Mouse (Mus musculus) bone marrow, adult 2 months (tissue): ENCODE data around the gene Ttll8. TPM values are rescaled to one million over a fixed set of nuclear protein-coding genes. Genes with fewer than 3 reads are reported as not detected.

Experiments used
- H3K27ac ChIP-seq: fragments of 200-500 bp; 2 replicates; pipeline ENCODE4 v1.5.1; 2012; ENCODE audit warnings: low read depth, mild to moderate bottlenecking, control low read depth, inconsistent platforms, low read length; ENCODE audit not compliant: control insufficient read depth, poor library complexity, insufficient read depth
- H3K4me1 ChIP-seq: fragments of 200-500 bp; 2 replicates; pipeline ENCODE4 v1.6.1; 2011; ENCODE audit warnings: low read length; ENCODE audit not compliant: control insufficient read depth, insufficient read depth
- H3K4me3 ChIP-seq: fragments of 200-500 bp; replicated peaks from 2 replicates; pipeline ENCODE3; 2011; ENCODE audit warnings: mild to moderate bottlenecking, low read depth, low read length, control low read depth; ENCODE audit not compliant: control insufficient read depth
- CTCF ChIP-seq: fragments of 200-500 bp; IDR thresholded peaks from 2 replicates; pipeline ENCODE4 v1.5.1; 2011; ENCODE audit warnings: low read length, control low read depth; ENCODE audit not compliant: control insufficient read depth, insufficient read depth
- POLR2A ChIP-seq: fragments of 200-500 bp; IDR thresholded peaks from 2 replicates; pipeline ENCODE4 v1.6.1; 2011; ENCODE audit warnings: low read depth, mild to moderate bottlenecking, control low read depth, low read length, borderline replicate concordance; ENCODE audit not compliant: control insufficient read depth
- WGBS: fragments of 180-500 bp; shearing (Covaris S2); methylation state at CpG from one replicate; pipeline ENCODE4 v1.1.7; 2018; 5-methylcytosine and 5-hydroxymethylcytosine counted together
- polyA plus RNA-seq: library from polyadenylated mRNA; stranded (reverse); fragments of >200 nt; gene quantifications from 2 replicates; pipeline ENCODE4 v1.2.4, GENCODE M21; 2011; ENCODE audit warnings: low replicate concordance; ENCODE audit not compliant: missing spikeins, insufficient read depth, insufficient read length

Ttll8 gene
- polyA plus RNA-seq, 1 experiment: not detected

DNA sequence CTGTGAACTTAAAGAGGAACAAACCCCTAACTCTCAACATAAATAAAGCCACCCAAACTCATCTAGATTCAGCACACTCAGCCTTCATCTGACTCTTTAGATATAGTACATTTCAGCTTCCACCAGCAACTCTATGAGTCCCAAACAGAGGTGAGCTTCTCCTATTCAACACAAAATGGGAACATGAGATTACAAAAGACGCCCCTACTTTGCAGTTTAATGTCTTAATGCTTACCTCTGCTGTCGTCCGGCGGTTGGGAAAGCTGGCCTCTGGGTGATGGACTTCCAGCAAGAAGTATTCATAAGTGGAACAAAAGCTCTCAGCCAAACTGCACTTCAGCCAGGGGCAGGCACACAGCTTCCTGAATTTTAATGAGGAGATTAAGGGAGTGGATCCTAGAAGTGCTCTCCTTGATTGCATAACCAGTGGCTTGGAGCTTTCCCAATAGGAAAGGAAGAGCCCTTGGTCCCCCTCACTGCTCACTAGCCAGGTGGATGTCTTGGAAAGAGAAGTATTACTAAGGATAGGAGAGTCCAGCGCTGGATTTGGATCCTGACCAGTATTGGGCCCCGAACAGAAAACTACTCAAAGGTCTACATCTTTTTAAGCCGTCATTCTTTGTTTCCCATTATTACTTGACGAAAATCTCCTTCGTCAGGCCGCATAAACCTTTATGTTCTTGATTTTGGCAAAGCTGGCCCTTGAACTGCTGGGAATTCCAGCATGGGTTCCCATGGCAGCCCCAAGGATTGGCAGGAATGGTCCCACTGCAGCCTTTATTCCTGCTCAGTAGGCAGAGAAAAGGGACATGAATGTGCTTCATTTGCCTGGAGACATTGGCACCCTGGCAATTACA, 24.3 kb upstream of the Ttll8 start, which contains the start of gene Mlc1:
Mlc1 (minus strand) TSS at position 727 of the 857 bp plus-strand sequence.
- Histone ChIP-seq H3K4me1 (no peaks in the 10 kb centered on the region), H3K4me3 (no peak within 1 kb of the TSS), H3K27ac (no peak within 1 kb of the TSS)
- WGBS: 78% methylated on average over 10 of the region's 10 CpGs
- TF ChIP-seq CTCF (no peak), POLR2A (no peak)

DNA sequence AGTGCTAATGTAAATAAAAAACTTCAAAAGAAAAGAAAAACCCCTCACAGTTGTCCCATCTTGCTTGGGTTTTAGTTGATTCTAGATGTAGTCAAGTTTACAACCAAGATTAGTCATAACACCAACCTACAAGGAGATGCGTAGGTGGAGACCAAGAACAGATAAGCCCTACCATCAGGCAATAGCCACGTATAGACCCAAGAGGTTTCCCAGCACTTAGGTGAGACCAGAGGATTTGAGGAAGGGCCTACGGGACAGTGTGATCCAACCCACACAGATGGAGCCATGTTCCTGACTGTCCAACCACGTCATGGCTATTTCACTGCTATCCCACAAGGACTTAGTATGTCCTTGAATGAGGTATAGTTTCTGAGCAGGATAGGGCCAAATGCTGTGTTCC, 18.1 kb upstream of the Ttll8 start:
- no peak overlapping the region for H3K4me3 ChIP-seq
- H3K27ac ChIP-seq: no peak overlapping the region
- 81% methylated on average over 4 of the region's 4 CpGs for WGBS
- TF ChIP-seq CTCF (no peak), POLR2A (no peak)
- H3K4me1 ChIP-seq: no peaks in the 10 kb centered on the region

DNA sequence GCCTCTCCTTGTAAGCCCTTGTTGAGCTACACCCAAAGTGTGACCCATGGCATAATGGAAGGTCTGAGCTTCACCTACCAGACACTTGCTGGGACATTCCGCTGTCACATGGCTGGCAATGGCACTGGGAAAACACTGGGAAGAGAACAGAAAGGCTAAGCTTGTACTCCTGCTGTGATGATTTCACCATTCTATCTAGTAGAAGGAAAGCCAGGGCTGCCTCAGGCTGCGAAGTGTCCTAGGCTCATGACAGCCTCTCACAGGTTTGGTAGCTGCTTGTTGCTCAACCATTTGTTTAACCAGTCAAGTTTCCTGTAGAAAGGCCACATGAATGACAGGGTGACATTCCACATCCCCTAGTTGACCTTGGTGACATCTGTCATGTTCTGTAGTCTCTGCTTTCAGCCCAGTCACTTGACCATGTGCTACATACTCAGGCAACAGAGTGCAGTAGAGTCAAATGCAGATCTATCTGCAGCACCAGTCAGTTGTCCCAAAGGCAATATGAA, 9.9 kb upstream of the Ttll8 start:
- WGBS: 63% methylated on average over 2 of the region's 2 CpGs
- TF ChIP-seq POLR2A (no peak), CTCF (no peak)
- Histone ChIP-seq H3K27ac (no peak overlapping the region), H3K4me1 (no peaks in the 10 kb centered on the region), H3K4me3 (no peak overlapping the region)

DNA sequence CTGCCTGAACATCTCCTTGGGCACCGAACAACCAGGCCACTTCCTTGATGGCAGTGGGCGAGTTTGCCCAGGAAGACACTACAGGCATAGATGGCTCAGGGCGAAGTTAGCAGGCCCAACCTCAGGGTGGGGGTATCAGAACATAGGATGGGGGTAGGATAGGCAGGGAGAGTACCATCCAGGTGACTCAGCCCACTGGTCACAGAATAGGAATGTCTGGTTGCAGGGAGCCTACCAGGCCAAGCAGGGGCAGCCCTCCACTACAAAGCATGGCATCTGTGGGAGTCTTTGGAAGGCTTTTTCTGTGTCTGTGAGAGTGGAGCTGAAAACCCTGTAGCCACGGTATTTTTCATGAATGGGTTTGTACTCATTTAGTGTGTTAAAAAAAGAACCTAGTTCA, 3.3 kb upstream of the Ttll8 start:
- Histone ChIP-seq H3K27ac (no peak overlapping the region), H3K4me3 (no peak overlapping the region), H3K4me1 (no peaks in the 10 kb centered on the region)
- 70% methylated on average over 4 of the region's 4 CpGs for whole genome bisulfite sequencing
- TF ChIP-seq POLR2A (no peak), CTCF (no peak)

DNA sequence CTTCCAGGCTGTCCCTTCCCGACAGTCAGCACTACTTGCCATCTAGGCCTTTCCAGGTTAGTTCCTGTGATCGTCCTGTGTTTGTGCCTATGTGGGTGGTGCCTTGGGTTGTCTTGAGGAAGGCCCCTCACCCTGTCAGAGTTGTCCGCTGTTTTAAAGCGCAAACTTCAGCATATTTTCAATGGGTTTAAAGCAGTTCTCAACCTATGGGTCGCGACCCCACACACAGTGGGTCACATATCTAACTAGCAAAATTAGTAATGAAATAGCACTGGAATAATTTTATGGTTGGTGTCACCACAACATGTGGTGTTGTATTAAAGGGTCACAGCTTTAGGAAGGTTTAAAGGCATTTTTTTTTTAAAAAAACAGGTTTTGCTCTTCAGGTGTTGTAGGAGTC, 1.1 kb upstream of the Ttll8 start:
- no peak overlapping the region for H3K4me3 ChIP-seq
- TF ChIP-seq POLR2A (no peak), CTCF (no peak)
- 78% methylated on average over 6 of the region's 6 CpGs for WGBS
- H3K27ac ChIP-seq: no peak overlapping the region
- no peaks in the 10 kb centered on the region for H3K4me1 ChIP-seq

DNA sequence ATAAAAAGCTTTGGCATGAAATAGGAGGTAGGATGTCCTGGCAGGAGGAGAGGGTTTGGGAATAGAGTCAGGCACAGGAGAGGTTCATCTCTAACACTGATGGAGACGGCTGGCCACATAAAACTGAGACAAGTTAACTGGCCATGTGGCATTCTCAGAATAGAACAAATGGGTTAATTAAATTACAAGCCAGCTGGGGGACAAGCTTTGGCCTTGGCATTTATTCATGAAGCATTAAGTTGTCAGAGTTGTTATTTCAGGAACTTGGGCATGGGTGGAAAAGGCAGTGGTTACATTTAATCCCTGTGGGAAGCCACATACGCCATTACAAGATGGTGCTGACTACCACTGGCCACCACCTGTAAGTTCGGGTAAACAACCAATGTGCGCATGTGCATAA, 3.0 kb downstream of the Ttll8 start:
- Histone ChIP-seq H3K4me1 (no peaks in the 10 kb centered on the region), H3K4me3 (no peak overlapping the region), H3K27ac (no peak overlapping the region)
- no peak for TF ChIP-seq CTCF
- no peak for TF ChIP-seq POLR2A
- WGBS: 81% methylated on average over 4 of the region's 4 CpGs

DNA sequence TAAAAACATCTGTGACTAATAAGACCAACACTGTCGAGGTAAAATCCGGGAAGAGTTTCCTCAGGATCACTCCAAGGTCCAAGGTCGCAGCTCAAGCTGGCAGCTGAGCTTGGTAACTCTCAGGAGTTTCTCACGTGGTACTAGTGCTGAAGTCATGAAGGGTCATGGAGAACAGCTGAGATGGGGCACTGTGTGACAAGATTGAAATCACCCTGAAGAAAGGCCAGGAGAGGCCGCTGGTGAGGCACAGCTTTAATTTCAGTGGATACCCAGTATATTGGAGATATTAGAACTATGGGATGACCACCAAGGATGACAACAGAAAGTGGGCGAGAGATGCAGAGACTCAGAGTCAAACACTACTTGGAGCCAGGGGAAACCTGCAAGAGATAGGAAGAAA, 7.4 kb downstream of the Ttll8 start:
- Histone ChIP-seq H3K27ac (no peak overlapping the region), H3K4me1 (no peaks in the 10 kb centered on the region), H3K4me3 (no peak overlapping the region)
- TF ChIP-seq CTCF (no peak), POLR2A (no peak)
- WGBS: 57% methylated on average over 6 of the region's 6 CpGs

DNA sequence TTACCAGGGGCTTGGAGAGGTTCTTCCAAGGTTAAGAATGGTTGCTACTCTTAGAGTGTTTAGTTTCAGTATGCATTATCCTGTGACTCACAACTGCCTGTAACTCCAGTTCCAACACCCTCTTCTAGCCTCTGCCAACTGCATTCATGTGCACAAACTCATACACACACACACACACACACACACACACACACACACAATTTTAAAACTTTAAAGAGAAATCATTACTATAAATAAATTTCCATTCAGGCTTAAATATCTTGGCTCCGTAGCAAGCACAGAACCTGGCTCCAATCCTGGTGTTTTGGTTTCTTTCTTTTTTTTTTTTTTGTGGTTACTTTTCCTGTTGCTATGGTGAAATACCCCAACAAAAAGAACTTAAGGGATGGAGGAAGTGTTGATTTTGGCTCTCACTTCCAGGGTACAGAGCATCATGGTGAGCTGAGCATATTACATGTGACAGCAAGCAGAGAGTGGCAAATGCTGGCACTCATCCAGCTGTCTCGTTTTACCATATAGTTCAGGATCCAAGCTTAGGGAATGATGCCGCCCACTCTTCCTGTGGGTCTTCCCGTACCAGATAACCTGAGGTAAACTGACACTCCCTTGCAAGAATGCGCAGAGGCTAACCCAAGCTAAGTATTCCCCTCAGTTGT, 10.2 kb downstream of the Ttll8 start:
- Histone ChIP-seq H3K27ac (no peak overlapping the region), H3K4me1 (no peaks in the 10 kb centered on the region), H3K4me3 (no peak overlapping the region)
- TF ChIP-seq CTCF (no peak), POLR2A (no peak)
- 56% methylated on average over 5 of the region's 5 CpGs for WGBS
